Mouse (Mus musculus): ENCODE data around the gene Golgb1. TPM values are rescaled to one million over a fixed set of nuclear protein-coding genes. Genes with fewer than 3 reads are reported as not detected.

Golgb1 gene
- polyA plus RNA-seq, 1 experiment from 2014 or later, result 128 TPM

- Histone ChIP-seq H3K27me3 (no peaks in the 10 kb centered on the region), H3K4me2 (replicated peaks) (no peak overlapping the region), H3K9me3 (no peaks in the 10 kb centered on the region), H3K4me3 (no peak overlapping the region), H3K27ac (no peak overlapping the region), H3K9ac (no peak overlapping the region), H3K4me1 (no peaks in the 10 kb centered on the region), H3K36me3 (peaks cover 82% of the 10 kb centered on the region)
- no peak for ATAC-seq (ENCODE audit: low FRiP score, low read depth)
- 93% methylated on average over 8 of the region's 8 CpGs for WGBS
Measured at GRCm38 (mm10) chr16:36921067-36921613, 46.2 kb downstream of the Golgb1 start.

- Histone ChIP-seq H3K4me1 (no peaks in the 10 kb centered on the region), H3K27me3 (no peaks in the 10 kb centered on the region), H3K4me3 (no peak overlapping the region), H3K27ac (no peak overlapping the region), H3K9ac (no peak overlapping the region), H3K4me2 (replicated peaks) (no peak overlapping the region), H3K9me3 (no peaks in the 10 kb centered on the region), H3K36me3 (peaks cover 83% of the 10 kb centered on the region)
- no peak for ATAC-seq (ENCODE audit: low FRiP score, low read depth)
- WGBS, result 85% methylated on average over 6 of the region's 6 CpGs
Measured at GRCm38 (mm10) chr16:36921980-36922379, 47.0 kb downstream of the Golgb1 start.

- H3K4me2 ChIP-seq (replicated peaks), result no peak overlapping the region
- no peak overlapping the region for H3K9ac ChIP-seq
- no peaks in the 10 kb centered on the region for H3K27me3 ChIP-seq
- H3K27ac ChIP-seq, result no peak overlapping the region
- ATAC-seq (ENCODE audit: low FRiP score, low read depth), result no peak
- no peak overlapping the region for H3K4me3 ChIP-seq
- H3K36me3 ChIP-seq, result peaks cover 85% of the 10 kb centered on the region
- H3K4me1 ChIP-seq, result no peaks in the 10 kb centered on the region
- WGBS, result 94% methylated on average over 8 of the region's 8 CpGs
- H3K9me3 ChIP-seq, result no peaks in the 10 kb centered on the region
Measured at GRCm38 (mm10) chr16:36924312-36924711, 49.4 kb downstream of the Golgb1 start.

- Histone ChIP-seq H3K9me3 (no peaks in the 10 kb centered on the region), H3K4me3 (no peak overlapping the region), H3K9ac (no peak overlapping the region), H3K36me3 (peaks cover 85% of the 10 kb centered on the region), H3K4me2 (replicated peaks) (no peak overlapping the region), H3K4me1 (no peaks in the 10 kb centered on the region), H3K27ac (no peak overlapping the region), H3K27me3 (no peaks in the 10 kb centered on the region)
- 87% methylated on average over 6 of the region's 6 CpGs for WGBS
- no peak for ATAC-seq (ENCODE audit: low FRiP score, low read depth)
Measured at GRCm38 (mm10) chr16:36925351-36925750, 50.4 kb downstream of the Golgb1 start.

- Histone ChIP-seq H3K9ac (no peak overlapping the region), H3K27me3 (no peaks in the 10 kb centered on the region), H3K36me3 (peaks cover 85% of the 10 kb centered on the region), H3K27ac (no peak overlapping the region), H3K4me1 (no peaks in the 10 kb centered on the region), H3K4me2 (replicated peaks) (no peak overlapping the region), H3K4me3 (no peak overlapping the region), H3K9me3 (no peaks in the 10 kb centered on the region)
- ATAC-seq (ENCODE audit: low FRiP score, low read depth), result no peak
- WGBS, result 62% methylated on average over 6 of the region's 6 CpGs
Measured at GRCm38 (mm10) chr16:36925797-36926196, 50.9 kb downstream of the Golgb1 start.

GRCm38 (mm10) chr16:36926514-36927447, 51.8 kb downstream of the Golgb1 start:
- WGBS, result 89% methylated on average over 10 of the region's 10 CpGs
- Histone ChIP-seq H3K4me2 (replicated peaks) (no peak overlapping the region), H3K27me3 (no peaks in the 10 kb centered on the region), H3K9me3 (no peaks in the 10 kb centered on the region), H3K4me1 (no peaks in the 10 kb centered on the region), H3K9ac (no peak overlapping the region), H3K27ac (no peak overlapping the region), H3K4me3 (no peak overlapping the region), H3K36me3 (peaks cover 89% of the 10 kb centered on the region)
- no peak for ATAC-seq (ENCODE audit: low FRiP score, low read depth)

GRCm38 (mm10) chr16:36927495-36928105, 52.7 kb downstream of the Golgb1 start:
- 86% methylated on average over 10 of the region's 10 CpGs for WGBS
- H3K4me2 ChIP-seq (replicated peaks), result no peak overlapping the region
- H3K27ac ChIP-seq, result no peak overlapping the region
- no peak for ATAC-seq (ENCODE audit: low FRiP score, low read depth)
- peaks cover 90% of the 10 kb centered on the region for H3K36me3 ChIP-seq
- H3K4me1 ChIP-seq, result no peaks in the 10 kb centered on the region
- no peak overlapping the region for H3K9ac ChIP-seq
- H3K27me3 ChIP-seq, result no peaks in the 10 kb centered on the region
- no peaks in the 10 kb centered on the region for H3K9me3 ChIP-seq
- no peak overlapping the region for H3K4me3 ChIP-seq

- Histone ChIP-seq H3K27ac (no peak overlapping the region), H3K4me3 (no peak overlapping the region), H3K36me3 (peaks cover 91% of the 10 kb centered on the region), H3K9ac (no peak overlapping the region), H3K27me3 (no peaks in the 10 kb centered on the region), H3K4me2 (replicated peaks) (no peak overlapping the region), H3K9me3 (no peaks in the 10 kb centered on the region), H3K4me1 (no peaks in the 10 kb centered on the region)
- no peak for ATAC-seq (ENCODE audit: low FRiP score, low read depth)
- WGBS, result 90% methylated on average over 8 of the region's 8 CpGs
Measured at GRCm38 (mm10) chr16:36928106-36928500, 53.2 kb downstream of the Golgb1 start.

GRCm38 (mm10) chr16:36929216-36929615, 54.3 kb downstream of the Golgb1 start:
- no peak overlapping the region for H3K27ac ChIP-seq
- 92% methylated on average over 7 of the region's 7 CpGs for WGBS
- peaks cover 91% of the 10 kb centered on the region for H3K36me3 ChIP-seq
- H3K4me3 ChIP-seq, result no peak overlapping the region
- H3K9ac ChIP-seq, result no peak overlapping the region
- no peaks in the 10 kb centered on the region for H3K27me3 ChIP-seq
- no peaks in the 10 kb centered on the region for H3K9me3 ChIP-seq
- H3K4me2 ChIP-seq (replicated peaks), result no peak overlapping the region
- H3K4me1 ChIP-seq, result peaks cover 9% of the 10 kb centered on the region; the same call in 1 of the 2 replicates
- no peak for ATAC-seq (ENCODE audit: low FRiP score, low read depth)

- peaks cover 9% of the 10 kb centered on the region; the same call in 1 of the 2 replicates for H3K4me1 ChIP-seq
- no peaks in the 10 kb centered on the region for H3K27me3 ChIP-seq
- no peak overlapping the region for H3K9ac ChIP-seq
- H3K4me3 ChIP-seq, result no peak overlapping the region
- peaks cover 78% of the 10 kb centered on the region for H3K36me3 ChIP-seq
- H3K27ac ChIP-seq, result no peak overlapping the region
- no peaks in the 10 kb centered on the region for H3K9me3 ChIP-seq
- no peak for ATAC-seq (ENCODE audit: low FRiP score, low read depth)
- WGBS, result 55% methylated on average over 11 of the region's 11 CpGs
- H3K4me2 ChIP-seq (replicated peaks), result no peak overlapping the region
Measured at GRCm38 (mm10) chr16:36930231-36931136, 55.5 kb downstream of the Golgb1 start.

GRCm38 (mm10) chr16:36931381-36931780, 56.4 kb downstream of the Golgb1 start:
- no peaks in the 10 kb centered on the region for H3K27me3 ChIP-seq
- H3K4me3 ChIP-seq, result no peak overlapping the region
- peaks cover 9% of the 10 kb centered on the region; the same call in 1 of the 2 replicates for H3K4me1 ChIP-seq
- 84% methylated on average over 10 of the region's 10 CpGs for WGBS
- no peak for ATAC-seq (ENCODE audit: low FRiP score, low read depth)
- no peak overlapping the region for H3K9ac ChIP-seq
- H3K36me3 ChIP-seq, result peaks cover 69% of the 10 kb centered on the region
- no peak overlapping the region for H3K27ac ChIP-seq
- no peaks in the 10 kb centered on the region for H3K9me3 ChIP-seq
- H3K4me2 ChIP-seq (replicated peaks), result no peak overlapping the region
